Mouse (Mus musculus) liver, embryonic 14.5 days (tissue): ENCODE results near the gene Cobll1. TPM values are rescaled to one million over a fixed set of nuclear protein-coding genes. Genes with fewer than 3 reads are reported as not detected.

Source experiments
- ATAC-seq: fragments of 200-750 bp; cut with Nextera tagmentation; 2 replicates; pipeline ENCODE4 v1.8.0; 2017; ENCODE audit warnings: moderate number of reproducible peaks, mild to moderate bottlenecking, moderate library complexity; ENCODE audit not compliant: insufficient read depth
- DNase-seq, 3 experiments: peaks; one replicate each; pipeline ENCODE4 v3.0.0-alpha.2; 2012 to 2013; ENCODE audit warnings: low read depth in 3 of 3, low spot score in 3 of 3
- H3K27ac ChIP-seq: fragments of 300-500 bp; sonication (generic); 2 replicates; pipeline ENCODE4 v1.5.1; 2014; ENCODE audit warnings: moderate library complexity, mild to moderate bottlenecking, control low read depth, inconsistent platforms
- H3K27me3 ChIP-seq: fragments of 300-500 bp; sonication (generic); 2 replicates; pipeline ENCODE4 v1.6.1; 2014; ENCODE audit warnings: mild to moderate bottlenecking, low read length, moderate library complexity; ENCODE audit not compliant: control insufficient read depth, insufficient read depth
- H3K36me3 ChIP-seq: fragments of 300-500 bp; sonication (generic); replicated peaks from 2 replicates; pipeline ENCODE4 v1.6.1; 2014; ENCODE audit warnings: low read depth; ENCODE audit not compliant: control insufficient read depth, insufficient read depth
- H3K4me1 ChIP-seq, 2 experiments: fragments of 200-500 bp in 1 of 2; fragments of 300-500 bp in 1 of 2; sonication (generic) in 1 of 2; replicated peaks; 2 replicates each; pipeline ENCODE4 v1.6.1; 2012 to 2014; ENCODE audit warnings: antibody characterized with exemption in 1 of 2, inconsistent platforms in 1 of 2, low read length in 1 of 2; ENCODE audit not compliant: control insufficient read depth in 2 of 2, insufficient read depth in 2 of 2
- H3K4me2 ChIP-seq: fragments of 300-500 bp; sonication (generic); 2 replicates; pipeline ENCODE4 v1.6.1; 2014; ENCODE audit warnings: low read depth, mild to moderate bottlenecking, control low read depth, moderate library complexity
- H3K4me3 ChIP-seq, 2 experiments: fragments of 200-500 bp in 1 of 2; fragments of 300-500 bp in 1 of 2; sonication (generic) in 1 of 2; 2 replicates each; pipeline ENCODE4 v1.5.1; 2012 to 2014; ENCODE audit warnings: low read depth in 2 of 2, low read length in 2 of 2, mild to moderate bottlenecking in 2 of 2, control low read depth in 1 of 2, inconsistent platforms in 1 of 2, moderate library complexity in 1 of 2; ENCODE audit not compliant: insufficient read depth in 1 of 2
- H3K9ac ChIP-seq: fragments of 300-500 bp; sonication (generic); replicated peaks from 2 replicates; pipeline ENCODE4 v1.6.1; 2014; ENCODE audit warnings: mild to moderate bottlenecking, control low read depth, moderate library complexity
- H3K9me3 ChIP-seq: fragments of 300-500 bp; sonication (generic); 2 replicates; pipeline ENCODE4 v1.6.1; 2016; ENCODE audit warnings: low read length, mixed read lengths; ENCODE audit not compliant: control insufficient read depth
- CTCF ChIP-seq: IDR thresholded peaks from 2 replicates; pipeline ENCODE4 v1.5.1; 2016; ENCODE audit warnings: antibody characterized with exemption, low read depth, control low read depth
- EP300 ChIP-seq: IDR thresholded peaks from 2 replicates; pipeline ENCODE4 v1.6.1; 2016; ENCODE audit warnings: antibody characterized with exemption, low read depth
- WGBS: fragments of 180-500 bp; shearing (Covaris S2); extraction: QIAGEN DNeasy Blood & Tissue Kit; methylation state at CpG from one replicate; pipeline ENCODE4 v1.1.7; 2014; ENCODE audit not compliant: insufficient replicate concordance; 5-methylcytosine and 5-hydroxymethylcytosine counted together
- polyA plus RNA-seq, 2 experiments: library from polyadenylated mRNA; depleted of rRNA in 1 of 2; stranded (reverse) in 1 of 2; unstranded in 1 of 2; fragments of >200 nt; fragmentation: Nextera tagmentation in 1 of 2; extraction: Ambion mirVana in 1 of 2; gene quantifications; 2 replicates each; pipeline versions ENCODE4 v1.2.1 to v1.2.3; 2012 to 2014

Cobll1 gene
- polyA plus RNA-seq, 2 experiments = 2.6 to 3.3 TPM

GRCm38 (mm10) chr2:65220563-65220962, 18.6 kb downstream of the Cobll1 start:
- WGBS = 64% methylated on average over 1 of the region's 1 CpGs
- ATAC-seq = no peak
- Histone ChIP-seq H3K4me3 (no peak overlapping the region), H3K9me3 (no peaks in the 10 kb centered on the region), H3K4me1 (peaks cover 0 to 3% of the 10 kb centered on the region in 2 experiments; a peak in 2 of 4 replicates), H3K36me3 (no peaks in the 10 kb centered on the region), H3K27ac (no peak overlapping the region), H3K4me2 (no peak overlapping the region), H3K27me3 (no peaks in the 10 kb centered on the region), H3K9ac (no peak overlapping the region)
- TF ChIP-seq EP300 (no peak), CTCF (no peak)
- no peak for DNase-seq

GRCm38 (mm10) chr2:65219375-65220135, 19.6 kb downstream of the Cobll1 start:
- Histone ChIP-seq H3K36me3 (no peaks in the 10 kb centered on the region), H3K4me2 (peak overlapping the region; percentile 32), H3K9me3 (no peaks in the 10 kb centered on the region), H3K27me3 (no peaks in the 10 kb centered on the region), H3K4me1 (peaks cover 0 to 3% of the 10 kb centered on the region in 2 experiments; a peak in 2 of 4 replicates), H3K9ac (no peak overlapping the region), H3K4me3 (no peak overlapping the region), H3K27ac (no peak overlapping the region)
- ATAC-seq (peak; percentile 53; the same call in 1 of the 2 replicates), DNase-seq (no peak)
- no peak for TF ChIP-seq CTCF
- WGBS = 68% methylated on average over 11 of the region's 11 CpGs

GRCm38 (mm10) chr2:65218318-65218717, 20.9 kb downstream of the Cobll1 start:
- Histone ChIP-seq H3K9me3 (no peaks in the 10 kb centered on the region), H3K4me1 (peaks cover 0 to 3% of the 10 kb centered on the region in 2 experiments; a peak in 2 of 4 replicates), H3K4me2 (no peak overlapping the region), H3K27me3 (no peaks in the 10 kb centered on the region), H3K4me3 (no peak overlapping the region), H3K9ac (no peak overlapping the region), H3K27ac (no peak overlapping the region), H3K36me3 (no peaks in the 10 kb centered on the region)
- ATAC-seq (no peak), DNase-seq (no peak)
- TF ChIP-seq EP300 (no peak), CTCF (no peak)
- 73% methylated on average over 9 of the region's 9 CpGs for WGBS

- DNase-seq (no peak), ATAC-seq (no peak)
- no peak overlapping the region for H3K4me2 ChIP-seq
- H3K9me3 ChIP-seq = no peaks in the 10 kb centered on the region
- TF ChIP-seq CTCF = no peak
- no peak for TF ChIP-seq EP300
- WGBS = 74% methylated on average over 6 of the region's 6 CpGs
- H3K4me1 ChIP-seq = peaks cover 0 to 3% of the 10 kb centered on the region in 2 experiments; a peak in 2 of 4 replicates
- no peaks in the 10 kb centered on the region for H3K27me3 ChIP-seq
- no peak overlapping the region for H3K9ac ChIP-seq
- H3K27ac ChIP-seq = no peak overlapping the region
- no peaks in the 10 kb centered on the region for H3K36me3 ChIP-seq
- H3K4me3 ChIP-seq = no peak overlapping the region
Measured at GRCm38 (mm10) chr2:65217677-65218076, 21.5 kb downstream of the Cobll1 start.

GRCm38 (mm10) chr2:65216163-65216562, 23.0 kb downstream of the Cobll1 start:
- ATAC-seq = no peak
- Histone ChIP-seq H3K9me3 (no peaks in the 10 kb centered on the region), H3K4me1 (peaks cover 0 to 3% of the 10 kb centered on the region in 2 experiments; a peak in 2 of 4 replicates), H3K36me3 (no peaks in the 10 kb centered on the region), H3K27ac (no peak overlapping the region), H3K9ac (no peak overlapping the region), H3K4me3 (no peak overlapping the region), H3K27me3 (no peaks in the 10 kb centered on the region), H3K4me2 (no peak overlapping the region)
- DNase-seq = no peak
- TF ChIP-seq CTCF (no peak), EP300 (no peak)
